Mouse (Mus musculus): Measurements from ENCODE around the gene Prkar2b.

Prkar2b gene

GRCm38 (mm10) chr12:31920464-31921405, 140.4 kb downstream of the Prkar2b start:
- DNase-seq (ENCODE audit: low read depth), result no peak

GRCm38 (mm10) chr12:31917245-31917644, 143.9 kb downstream of the Prkar2b start:
- DNase-seq (ENCODE audit: low read depth), result peak; percentile 20

DNA sequence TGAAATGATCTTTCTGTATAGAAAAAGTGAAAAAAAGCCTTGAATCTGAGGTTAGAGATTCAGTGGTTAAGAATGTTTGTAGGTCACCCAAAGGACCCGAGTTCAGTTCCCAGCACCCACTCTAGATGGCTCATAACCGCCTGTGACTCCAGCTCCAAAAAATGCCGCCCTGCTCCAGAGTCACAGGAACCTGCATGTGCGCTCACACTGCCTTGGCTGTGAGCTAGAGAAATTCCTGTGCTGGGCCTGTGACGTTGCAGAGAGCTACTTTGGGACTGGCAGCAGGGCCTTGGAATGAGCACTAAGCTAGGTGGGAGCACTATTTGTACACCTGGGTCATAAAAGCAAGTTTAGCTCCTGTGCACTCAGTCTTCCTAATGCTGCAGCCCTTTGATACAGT, 144.4 kb downstream of the Prkar2b start:
- DNase-seq (ENCODE audit: low read depth), result no peak

GRCm38 (mm10) chr12:31913614-31914013, 147.5 kb downstream of the Prkar2b start:
- no peak for DNase-seq (ENCODE audit: low read depth)

DNA sequence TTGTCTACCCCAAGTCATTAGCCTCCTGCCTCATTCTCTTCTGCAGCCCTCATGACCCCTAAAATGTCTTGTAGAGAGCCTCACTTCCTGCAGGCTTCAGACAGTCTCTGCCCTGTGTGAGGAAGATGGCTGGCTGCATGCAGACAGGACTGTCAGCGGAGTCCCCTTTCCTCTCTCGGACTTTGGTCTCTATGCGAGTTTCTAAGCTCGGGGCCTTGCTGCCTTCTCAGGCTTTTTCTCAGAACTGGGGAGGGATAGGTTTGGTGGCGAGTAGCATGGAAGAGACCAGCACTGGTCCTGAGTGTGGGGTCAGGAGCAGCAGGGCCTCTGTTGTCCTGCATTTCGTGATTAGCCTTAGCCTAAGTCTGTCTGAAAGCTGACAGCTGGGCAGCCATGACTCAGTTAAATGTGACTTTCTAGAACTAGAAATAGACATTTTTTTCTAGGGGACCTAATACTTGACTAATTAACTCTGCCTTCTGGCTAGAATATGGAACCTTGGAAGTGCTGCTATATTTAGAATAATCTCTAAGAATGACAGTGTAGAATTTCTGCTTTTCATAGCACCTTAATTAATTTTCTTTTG, 148.0 kb downstream of the Prkar2b start:
- no peak for DNase-seq (ENCODE audit: low read depth)

Data from c-Kit-positive CD71-negative TER-119-negative erythroid progenitor cells, embryonic 14.5 days (primary cell).